Mouse (Mus musculus): ENCODE measurements around the gene Plekha7.

The Plekha7 gene

DNA sequence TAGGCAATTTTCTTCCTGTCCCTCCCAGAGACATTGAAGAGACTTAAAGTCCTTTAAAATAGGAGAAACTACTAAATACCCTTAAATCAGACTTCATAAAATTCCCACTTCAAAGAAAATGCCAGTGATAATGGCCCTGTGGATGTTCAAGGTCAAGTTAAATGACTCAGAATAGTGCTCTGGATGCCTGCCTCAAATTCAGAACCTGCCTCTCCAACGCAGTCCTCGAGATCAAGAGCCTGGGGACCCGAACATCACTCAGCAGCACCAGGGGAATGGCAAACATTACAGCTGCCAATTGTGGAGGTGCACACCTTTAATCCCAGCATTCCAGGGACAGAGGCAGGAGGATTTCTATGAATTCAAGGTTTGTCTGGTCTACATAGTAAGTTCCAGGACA, 56.7 kb downstream of the Plekha7 start:
- DNase-seq (ENCODE audit: extremely low spot score, low spot score) = no peak

DNA sequence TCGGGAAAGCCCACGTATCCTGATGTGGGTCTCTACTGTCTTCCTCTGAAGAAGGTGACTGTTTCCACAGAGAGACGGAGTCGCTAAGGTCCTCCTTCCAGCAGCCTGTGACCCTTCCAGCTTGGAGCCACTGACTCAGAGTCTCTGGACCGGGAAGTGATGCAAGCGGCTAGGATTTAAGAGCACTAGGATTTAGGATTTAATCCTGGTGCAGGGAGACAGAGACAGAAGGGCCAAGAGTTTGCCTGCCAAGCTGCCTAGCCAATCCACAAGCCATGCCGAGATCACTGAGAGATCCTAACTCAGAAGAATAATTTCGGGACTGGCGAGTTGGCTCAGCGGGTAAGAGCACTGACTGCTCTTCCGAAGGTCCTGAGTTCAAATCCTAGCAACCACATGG, 59.6 kb downstream of the Plekha7 start:
- DNase-seq (ENCODE audit: extremely low spot score, low spot score) = no peak

DNA sequence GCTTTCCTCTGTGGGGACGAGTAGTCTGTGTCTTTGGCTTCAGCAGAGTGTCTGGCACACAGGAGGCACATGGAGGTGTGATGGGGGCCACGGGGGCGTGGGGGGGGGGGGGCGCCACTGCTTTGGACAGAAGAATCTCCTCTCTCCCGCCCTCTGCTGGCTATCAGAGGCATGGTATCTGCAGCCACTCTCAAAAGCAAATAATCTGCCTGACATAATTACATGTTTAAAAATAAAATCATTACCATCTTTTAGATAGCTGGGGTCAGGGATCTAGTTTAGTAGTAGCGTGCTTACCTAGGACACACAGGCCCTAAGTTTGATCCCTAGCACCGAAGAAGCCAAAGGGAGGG, 60.8 kb downstream of the Plekha7 start:
- DNase-seq (ENCODE audit: extremely low spot score, low spot score) = peak; percentile 48

DNA sequence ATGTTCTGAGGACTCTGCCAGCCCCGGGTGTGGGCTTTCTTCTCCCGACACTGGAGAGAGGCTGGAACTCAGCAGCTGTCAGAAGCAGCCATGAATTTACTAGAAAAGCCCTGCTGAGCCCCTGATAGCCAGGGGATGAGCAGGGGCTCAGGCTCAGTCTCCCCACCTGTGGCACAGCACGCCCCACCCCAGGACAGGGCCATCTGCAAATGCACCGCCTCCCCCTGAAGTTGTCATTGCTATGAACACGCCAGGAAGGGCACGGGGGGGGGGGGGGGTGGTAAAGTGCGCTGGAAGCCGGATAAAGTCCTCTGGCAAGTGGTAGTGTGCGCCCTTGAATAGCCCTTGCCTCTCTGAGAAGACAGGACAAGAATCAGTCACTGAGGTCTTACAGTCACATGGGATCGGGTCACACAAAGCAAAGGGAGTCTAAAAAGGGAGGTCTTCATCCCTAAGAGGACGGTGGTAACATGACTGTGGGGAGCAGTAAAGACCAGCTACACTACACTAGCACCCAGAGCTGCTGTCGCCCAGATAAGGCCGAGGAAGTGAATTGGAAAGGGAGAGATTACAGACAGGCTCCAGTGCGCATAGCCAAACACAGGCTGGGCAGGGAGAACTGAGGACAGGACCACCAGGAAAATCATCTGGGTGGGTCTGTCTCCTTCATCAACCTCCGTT, 61.3 kb downstream of the Plekha7 start:
- DNase-seq (ENCODE audit: extremely low spot score, low spot score) = no peak

- no peak for DNase-seq (ENCODE audit: extremely low spot score, low spot score)
These were observed 62.1 kb downstream of the Plekha7 start for GRCm38 (mm10) chr7:116245815-116246695.

DNA sequence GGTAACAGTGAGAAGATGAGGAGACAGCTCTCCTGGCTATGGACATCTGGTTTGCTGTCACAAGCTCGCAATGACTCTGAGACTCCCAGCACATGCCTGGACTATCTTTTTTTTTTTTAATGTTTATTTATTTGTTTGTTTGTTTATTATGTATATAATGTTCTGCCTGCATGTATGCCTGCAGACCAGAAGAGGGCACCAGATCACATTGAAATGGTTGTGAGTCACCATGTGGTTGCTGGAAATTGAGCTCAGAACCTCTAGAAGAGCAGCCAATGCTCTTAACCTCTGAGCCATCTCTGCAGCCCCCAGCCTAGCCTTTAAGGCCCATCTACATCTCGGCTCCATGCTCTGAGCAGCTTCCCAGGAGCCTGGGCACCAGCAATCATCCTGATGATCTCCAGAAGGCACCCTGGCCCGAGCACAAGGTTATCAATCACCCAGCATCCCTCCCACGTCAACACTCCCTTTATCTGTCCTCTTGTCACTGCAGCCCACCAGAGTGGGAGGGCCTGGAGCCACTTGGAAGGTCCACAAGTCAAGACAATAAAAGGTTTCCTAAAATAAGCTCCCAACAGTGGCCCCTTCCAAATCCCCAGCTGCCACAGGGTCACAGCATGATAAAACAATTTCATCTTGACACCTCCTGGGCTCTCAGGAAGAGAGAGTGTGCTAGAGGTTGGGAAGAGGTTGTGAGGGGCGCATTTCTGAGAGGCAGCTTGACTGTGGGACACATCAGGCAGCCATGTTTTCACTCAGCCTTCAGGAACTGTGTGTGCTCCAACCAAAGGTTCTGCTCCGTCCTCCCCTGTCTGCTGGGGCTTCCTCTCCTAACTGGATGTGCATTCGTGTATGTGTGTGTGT, 63.6 kb downstream of the Plekha7 start:
- DNase-seq (ENCODE audit: extremely low spot score, low spot score) = no peak

GRCm38 (mm10) chr7:116242810-116243209, 65.4 kb downstream of the Plekha7 start:
- DNase-seq (ENCODE audit: extremely low spot score, low spot score) = no peak

DNA sequence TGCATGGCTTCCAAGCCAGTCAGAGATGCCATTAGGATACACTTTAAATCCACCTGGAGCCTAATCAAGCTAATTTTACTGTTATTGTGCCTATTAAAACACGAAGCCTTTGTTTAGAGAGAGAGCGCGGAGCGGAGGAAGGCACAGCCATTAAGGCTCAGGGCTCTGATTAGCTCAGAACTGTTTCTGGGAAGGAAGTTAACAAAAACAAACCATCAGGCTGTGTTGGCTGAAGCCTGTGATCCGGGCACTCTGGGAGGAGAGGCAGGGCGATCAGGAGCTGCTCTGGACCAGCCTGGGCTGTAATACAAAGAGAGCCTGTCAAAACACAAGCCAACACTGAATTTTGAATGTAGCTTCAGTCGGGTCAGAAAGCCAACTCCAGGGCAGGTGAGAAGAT, 66.6 kb downstream of the Plekha7 start:
- DNase-seq (ENCODE audit: extremely low spot score, low spot score) = no peak

- no peak for DNase-seq (ENCODE audit: extremely low spot score, low spot score)
These were observed 67.2 kb downstream of the Plekha7 start for GRCm38 (mm10) chr7:116240791-116241474.

GRCm38 (mm10) chr7:116240353-116240752, 67.8 kb downstream of the Plekha7 start:
- no peak for DNase-seq (ENCODE audit: extremely low spot score, low spot score)

- DNase-seq (ENCODE audit: extremely low spot score, low spot score) = no peak
These were observed 69.9 kb downstream of the Plekha7 start for GRCm38 (mm10) chr7:116238320-116238719.

DNA sequence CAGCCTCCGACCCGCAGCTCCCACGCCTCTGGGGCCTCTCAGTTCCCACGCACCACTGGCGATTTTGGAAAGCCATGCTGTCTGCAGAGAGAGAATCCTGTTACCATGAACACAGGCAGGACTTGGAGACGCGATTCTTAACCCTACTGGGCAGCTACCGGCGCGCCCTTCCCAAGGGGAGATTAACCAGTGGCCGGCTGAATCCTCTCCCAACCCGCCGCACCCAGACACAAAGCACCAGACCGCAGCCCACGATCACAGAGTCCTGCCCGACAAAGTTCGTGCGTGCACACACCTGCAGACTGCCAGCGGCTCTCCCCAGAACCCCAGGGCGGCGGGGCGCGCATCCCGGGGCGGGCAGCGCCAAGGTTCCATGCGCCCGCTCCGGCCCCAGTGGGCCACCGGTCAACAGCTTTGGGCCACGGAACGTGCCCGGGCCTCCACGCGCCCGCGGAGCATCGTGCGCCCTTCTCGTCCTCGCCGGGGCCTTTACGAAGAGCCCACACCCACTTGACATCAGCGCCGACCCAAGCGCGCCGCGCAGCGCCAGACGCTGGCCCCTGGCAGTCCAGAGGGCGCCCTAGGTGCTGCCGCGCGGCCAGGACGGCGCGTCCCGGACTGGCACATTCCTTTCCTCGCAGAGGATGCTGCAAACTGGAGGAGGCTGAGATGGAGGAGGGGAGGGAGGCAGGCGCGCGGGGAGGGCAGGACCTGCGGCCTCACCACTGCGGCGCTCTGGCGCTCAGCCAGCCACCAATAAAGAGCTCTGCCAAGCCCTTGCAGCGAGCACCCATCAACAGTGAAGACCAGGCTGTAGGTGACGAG, 70.8 kb downstream of the Plekha7 start:
- DNase-seq (ENCODE audit: extremely low spot score, low spot score) = peak; percentile 51

GRCm38 (mm10) chr7:116236608-116237007, 71.6 kb downstream of the Plekha7 start:
- no peak for DNase-seq (ENCODE audit: extremely low spot score, low spot score)

GRCm38 (mm10) chr7:116234287-116234806, 73.8 kb downstream of the Plekha7 start:
- DNase-seq (ENCODE audit: extremely low spot score, low spot score) = no peak

DNA sequence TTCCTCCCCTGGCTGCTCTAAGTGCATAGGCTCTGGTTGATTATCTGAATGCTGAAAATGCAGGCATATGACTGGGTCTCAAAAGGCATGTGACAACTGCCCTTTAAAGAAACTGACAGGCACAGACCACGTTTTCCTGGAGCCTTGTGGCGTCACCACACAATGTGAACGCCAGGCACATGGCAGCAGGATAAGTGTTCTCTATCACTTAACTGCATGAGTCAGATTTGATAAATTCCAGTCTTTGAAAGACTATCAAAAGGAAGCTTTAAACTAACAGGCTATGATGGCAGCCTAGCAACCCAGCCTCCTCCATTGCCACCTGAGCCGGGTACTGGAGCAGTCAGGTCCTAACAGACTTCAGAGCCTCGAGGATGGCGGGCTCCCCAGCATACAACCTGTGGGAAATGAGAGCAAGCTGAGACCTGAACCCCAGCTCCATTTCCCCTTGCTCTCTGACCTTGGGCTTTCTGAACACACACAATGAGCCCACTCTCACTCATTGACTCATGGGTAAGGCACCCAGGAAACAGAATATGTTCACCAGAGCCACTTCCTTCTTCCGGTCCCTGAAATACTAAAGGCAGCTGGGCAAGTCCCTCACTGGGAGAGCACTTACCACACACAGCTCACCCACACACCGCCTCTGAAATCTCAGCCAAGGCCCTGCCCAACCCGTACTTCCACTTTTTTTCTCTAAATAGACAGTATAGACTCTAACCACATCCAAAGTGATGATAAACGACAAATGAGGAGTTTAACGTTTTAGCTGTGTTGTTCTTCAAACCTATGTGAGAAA, 77.2 kb downstream of the Plekha7 start:
- DNase-seq (ENCODE audit: extremely low spot score, low spot score) = no peak

GRCm38 (mm10) chr7:116226877-116227282, 81.3 kb downstream of the Plekha7 start:
- DNase-seq (ENCODE audit: extremely low spot score, low spot score) = no peak

DNA sequence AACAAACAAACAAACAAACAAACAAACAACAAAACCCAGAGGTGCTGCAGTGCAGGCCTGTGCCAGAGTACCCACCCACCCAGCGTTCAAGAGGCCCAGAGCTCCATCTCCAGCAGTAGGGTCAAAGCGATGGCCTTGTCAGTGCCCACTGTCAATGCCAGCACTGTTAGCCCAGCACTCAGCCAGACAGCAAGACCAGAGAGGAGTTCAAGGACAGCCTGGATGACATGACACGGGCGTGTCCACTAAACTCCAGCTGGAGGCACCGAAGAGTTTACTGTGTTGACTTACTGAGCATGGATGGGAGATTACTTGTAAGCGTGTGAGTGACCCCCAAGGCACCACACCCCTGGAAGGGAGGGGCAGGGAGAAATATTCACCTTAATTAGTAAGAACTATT, 81.9 kb downstream of the Plekha7 start:
- no peak for DNase-seq (ENCODE audit: extremely low spot score, low spot score)

DNA sequence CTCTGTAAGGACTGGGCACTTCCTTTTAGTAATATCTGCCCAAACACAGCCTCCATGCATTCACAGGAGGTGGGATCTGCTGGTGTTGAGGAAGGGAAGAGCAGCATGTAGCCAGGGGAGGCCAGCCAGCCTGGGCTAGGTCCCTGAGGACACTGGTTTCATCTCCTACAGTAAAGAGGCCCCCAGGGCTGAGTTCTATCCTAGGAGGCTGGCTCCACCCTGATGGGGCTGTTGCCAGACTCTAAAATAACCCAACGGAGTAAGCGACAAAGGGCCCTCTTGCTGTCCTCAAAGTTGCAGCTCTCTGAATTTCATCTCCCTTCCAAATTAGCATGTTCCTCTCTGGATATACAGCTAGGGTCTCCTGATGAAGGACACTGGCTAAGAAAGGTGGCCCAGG, 83.6 kb downstream of the Plekha7 start:
- no peak for DNase-seq (ENCODE audit: extremely low spot score, low spot score)

DNA sequence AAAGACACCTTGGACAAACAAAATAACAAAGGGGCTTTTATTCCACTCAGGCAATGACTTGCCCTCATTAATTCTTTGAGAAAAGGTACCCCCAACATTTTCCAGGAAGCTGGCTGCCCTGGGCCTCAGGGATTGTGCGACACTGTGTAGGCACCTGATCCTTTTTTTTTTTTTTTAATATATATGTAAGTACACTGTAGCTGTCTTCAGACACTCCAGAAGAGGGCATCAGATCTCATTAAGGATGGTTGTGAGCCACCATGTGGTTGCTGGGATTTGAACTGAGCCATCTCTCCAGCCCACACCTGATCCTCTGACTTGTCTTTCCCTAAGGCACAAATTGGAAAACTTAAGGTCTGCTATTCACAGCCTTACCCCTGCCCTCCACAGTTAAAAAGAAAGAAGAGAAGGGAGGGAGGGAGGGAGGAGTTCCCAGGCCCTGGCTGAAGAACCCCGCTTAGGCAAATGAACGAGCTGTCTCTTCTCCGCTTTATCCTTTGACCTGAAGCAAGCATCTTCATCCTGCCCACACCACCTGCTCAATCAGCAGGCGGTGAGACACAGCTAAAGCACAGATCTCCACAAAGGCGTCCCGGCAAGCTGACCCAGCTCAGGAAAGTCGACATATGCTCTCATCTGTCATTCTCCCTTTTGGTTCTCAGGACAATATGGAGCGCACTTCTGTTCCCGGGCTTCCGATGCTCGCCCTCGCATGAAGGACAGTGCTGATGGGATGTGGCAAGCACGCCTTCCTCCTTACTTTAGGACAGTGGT, 85.0 kb downstream of the Plekha7 start:
- no peak for DNase-seq (ENCODE audit: extremely low spot score, low spot score)
